Mouse (Mus musculus) thymus, adult 2 months (tissue): ENCODE measurements around the gene Serpina3b.

Source experiments
- CTCF ChIP-seq: fragments of 200-500 bp; IDR thresholded peaks from 2 replicates; pipeline ENCODE4 v1.5.1; 2012; ENCODE audit warnings: mild to moderate bottlenecking, control low read depth, low read length, moderate library complexity, borderline replicate concordance; ENCODE audit not compliant: control insufficient read depth, poor library complexity, insufficient read depth; ENCODE audit errors: extremely low read depth
- POLR2A ChIP-seq: fragments of 200-500 bp; IDR thresholded peaks from 2 replicates; pipeline ENCODE4 v1.6.1; 2012; ENCODE audit warnings: mild to moderate bottlenecking, low read length, control low read depth, moderate library complexity; ENCODE audit not compliant: control insufficient read depth, poor library complexity, insufficient read depth; ENCODE audit errors: extremely low read depth

DNA sequence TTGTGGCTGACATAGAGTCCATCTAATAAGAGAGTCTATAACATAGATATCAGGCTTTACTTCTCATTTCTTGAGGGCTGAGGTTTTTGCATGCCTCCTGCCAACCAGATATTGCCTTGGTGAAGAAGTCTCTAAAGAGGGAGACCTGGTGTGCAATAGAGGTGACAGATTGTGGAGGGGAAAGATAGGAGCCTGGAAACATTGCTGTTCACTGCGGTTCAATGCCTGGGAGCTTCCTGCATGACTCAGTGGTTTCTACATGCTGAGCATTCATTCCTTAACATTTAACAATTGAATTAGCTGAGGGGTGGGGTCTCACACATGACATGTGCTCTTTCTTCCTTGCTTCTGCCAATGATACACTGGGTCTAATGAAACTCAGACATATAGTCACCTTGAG lies 4.7 kb upstream of the Serpina3b start:
- TF ChIP-seq CTCF: no peak
- no peak for TF ChIP-seq POLR2A
